Mouse (Mus musculus) spleen, postnatal 36 days (tissue): ENCODE measurements around the gene Scpep1.
"Not testable (repeated sequence)": the region's sequence is repeated elsewhere in the genome, so short reads cannot be mapped to it uniquely, and the experiment has no call there.

Source experiments
- DNase-seq, 2 experiments: peaks; one replicate each; pipeline ENCODE4 v3.0.0; 2022; ENCODE audit warnings: low spot score in 2 of 2, mixed read lengths in 1 of 2

Scpep1 gene

DNA sequence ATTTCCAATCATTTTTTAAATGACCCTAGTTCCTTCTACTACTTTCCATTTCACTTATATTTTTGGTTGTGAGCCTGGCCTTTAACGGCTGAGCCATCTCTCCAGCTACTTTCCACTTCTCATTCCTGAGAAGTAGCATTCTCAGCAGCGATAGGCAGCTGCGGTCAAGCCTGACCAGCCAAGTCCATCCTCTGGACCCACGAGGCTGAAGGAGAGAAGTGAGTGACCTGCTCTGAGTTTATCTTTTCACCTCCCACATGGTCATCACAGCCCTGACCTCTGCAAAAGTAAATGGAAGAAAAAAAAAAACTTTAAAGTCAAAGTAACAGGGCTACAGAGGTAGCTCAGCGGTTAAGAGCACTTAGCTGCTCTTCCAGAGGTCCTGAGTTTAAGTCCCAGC is 28.7 kb downstream of the Scpep1 start:
- DNase-seq, result no peak

DNA sequence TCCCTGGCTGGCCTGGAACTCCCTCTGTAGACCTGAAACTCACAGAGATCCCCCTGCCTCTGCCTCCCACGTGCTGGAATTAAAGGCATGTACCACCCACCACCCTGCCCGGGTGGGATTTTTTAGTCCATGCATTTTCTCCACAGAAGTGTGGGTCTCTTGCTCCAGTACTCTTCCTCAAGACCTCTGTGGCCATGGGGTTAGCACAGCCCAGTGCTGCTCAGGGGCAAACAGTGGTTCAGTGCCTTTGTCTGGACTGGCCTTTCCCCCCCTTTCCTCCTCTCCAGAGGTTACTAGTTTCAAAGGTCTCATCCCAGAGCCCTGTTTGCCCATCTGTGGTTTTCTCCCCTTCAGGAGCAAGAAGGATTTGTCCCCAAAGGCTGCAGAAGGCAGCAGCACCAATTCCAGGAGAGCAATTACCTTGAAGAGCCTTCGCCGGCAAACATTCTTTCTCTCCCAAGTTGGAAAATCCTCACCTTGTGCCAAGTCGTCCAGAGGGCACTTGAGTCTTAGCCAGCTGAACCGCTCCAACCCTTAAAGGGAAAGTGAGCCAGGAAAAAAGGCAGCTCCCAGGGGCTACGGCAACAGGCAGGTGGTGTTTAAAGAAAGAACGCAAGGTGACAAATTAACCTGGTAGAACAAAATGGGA is 45.8 kb downstream of the Scpep1 start:
- no peak for DNase-seq

DNA sequence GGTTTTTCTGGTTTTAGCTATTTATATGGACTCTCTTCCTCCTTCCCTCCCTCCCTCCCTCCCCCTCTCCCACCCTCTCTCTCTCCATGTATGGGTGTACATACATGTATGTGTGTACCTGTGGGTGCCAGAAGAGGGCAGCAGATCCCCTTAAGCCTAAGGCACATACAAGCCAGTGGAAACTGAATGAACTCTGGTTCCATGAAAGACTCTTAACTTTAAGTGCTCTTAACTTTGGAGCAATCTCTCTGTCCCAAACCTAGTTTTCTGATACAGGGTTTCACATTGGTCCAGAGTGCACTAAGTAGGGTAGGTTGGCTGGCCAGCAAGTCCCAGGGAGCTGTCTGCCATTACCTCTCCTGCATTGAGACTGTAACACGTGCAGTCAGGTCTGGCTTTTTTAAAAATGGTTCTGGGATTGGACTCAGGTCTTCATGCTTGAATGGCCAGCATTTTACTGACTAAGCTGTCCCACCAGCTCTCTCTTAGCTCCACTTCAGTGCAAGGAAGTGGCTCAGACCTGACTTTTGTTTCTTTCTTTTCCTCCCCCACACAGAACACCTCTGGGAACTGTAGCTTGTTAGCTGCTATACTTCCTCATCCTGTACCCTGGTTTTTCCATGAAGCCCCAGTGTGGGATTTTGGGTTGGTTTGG is 46.6 kb downstream of the Scpep1 start:
- peak; percentile 61 to 65 for DNase-seq

DNA sequence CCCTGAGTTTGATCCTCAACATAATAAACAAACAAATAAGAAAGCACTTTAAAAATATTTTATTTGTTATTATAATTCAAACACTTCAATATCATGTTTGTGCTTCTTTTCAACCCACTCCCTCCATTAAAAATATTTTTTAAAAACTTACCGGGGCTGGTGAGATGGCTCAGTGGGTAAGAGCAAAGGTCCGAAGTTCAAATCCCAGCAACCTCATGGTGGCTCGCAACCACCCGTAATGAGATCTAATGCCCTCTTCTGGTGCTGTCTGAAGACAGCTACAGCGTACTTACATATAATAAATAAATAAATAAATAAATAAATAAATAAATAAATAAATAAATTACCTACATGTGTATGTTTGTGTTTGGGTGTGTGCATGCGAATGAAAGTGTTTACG is 47.4 kb downstream of the Scpep1 start:
- DNase-seq, result no peak

DNA sequence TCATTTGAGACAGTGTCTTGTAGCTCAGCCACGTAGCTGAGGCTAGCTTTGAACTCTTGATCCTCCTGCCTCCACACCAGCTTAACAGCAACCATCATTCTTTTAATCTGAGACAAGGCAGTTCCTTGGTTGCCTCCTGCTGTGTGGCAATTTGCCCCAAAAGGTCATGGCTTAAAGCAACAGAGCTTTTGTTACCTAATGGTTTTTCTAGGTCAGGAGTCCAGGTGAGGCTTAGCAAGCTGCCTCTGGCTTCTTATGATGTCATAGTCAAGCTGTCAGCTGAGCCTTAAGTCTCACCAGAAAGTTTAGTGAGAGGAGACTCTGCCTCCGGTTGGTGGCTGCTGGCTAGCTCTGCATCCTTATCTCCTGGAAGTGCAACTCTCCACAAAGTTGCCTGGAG is 49.6 kb downstream of the Scpep1 start:
- no peak for DNase-seq

DNA sequence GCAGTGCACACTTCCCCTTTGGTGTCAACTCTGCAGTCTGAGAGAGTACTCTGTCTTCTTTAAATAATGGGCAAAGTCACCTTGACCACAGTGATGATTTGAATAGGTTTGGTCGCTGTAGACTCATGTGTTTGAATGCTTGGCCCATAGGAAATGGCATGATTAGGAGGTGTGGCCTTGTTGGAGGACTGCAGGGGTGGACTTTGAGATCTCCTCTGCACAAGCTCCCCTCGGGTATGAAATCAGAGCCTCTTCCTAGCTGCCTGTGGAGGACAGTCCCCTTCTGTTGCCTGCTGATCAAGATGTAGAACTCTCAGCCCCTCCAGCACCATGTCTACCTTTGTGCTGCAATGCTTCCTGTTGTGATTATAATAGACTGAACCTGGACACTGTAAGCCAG is 51.2 kb downstream of the Scpep1 start:
- no peak for DNase-seq

DNA sequence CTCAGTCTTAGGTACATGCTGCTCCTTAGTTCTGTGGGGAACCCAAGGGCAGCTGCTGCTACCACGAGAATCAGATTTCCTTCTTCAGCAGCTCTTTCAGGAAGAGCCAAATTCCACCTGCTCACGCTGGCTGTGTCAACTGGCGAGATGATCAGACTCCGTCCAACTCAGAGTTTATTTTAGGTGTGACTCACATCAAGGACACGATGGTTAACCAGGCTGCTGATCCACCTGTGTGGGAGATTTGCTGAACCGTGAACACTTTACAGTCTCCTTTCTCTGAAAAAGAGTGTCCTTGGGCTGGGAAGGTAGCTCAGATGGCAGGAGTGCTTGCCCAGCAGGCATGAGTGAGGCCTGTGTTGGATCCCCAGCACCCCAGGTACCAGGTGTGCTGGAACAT is 52.5 kb downstream of the Scpep1 start:
- DNase-seq, result no peak

DNA sequence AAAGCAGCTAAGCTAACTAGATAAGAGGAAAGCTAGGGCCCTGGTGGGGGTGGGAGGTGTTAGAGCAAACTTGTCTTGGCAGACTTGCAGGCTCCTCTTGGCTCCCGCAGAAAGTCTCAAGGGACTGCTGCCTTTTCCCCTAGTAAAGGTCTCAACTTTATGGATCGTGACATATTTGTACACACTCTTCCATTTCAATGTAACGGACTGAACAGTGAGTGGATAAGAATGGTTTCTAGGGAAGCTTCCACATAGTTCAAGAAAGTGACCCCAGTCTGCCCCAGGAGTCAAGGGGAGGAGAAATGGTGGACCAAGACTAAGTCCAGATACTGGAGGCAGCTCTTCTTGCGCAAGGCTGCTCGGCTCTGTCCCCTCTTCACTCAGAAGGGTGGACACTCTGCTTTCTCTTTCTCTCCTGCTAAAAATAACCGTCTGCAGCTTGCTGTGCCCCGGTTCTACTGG is 53.9 kb downstream of the Scpep1 start:
- DNase-seq, result no peak

DNA sequence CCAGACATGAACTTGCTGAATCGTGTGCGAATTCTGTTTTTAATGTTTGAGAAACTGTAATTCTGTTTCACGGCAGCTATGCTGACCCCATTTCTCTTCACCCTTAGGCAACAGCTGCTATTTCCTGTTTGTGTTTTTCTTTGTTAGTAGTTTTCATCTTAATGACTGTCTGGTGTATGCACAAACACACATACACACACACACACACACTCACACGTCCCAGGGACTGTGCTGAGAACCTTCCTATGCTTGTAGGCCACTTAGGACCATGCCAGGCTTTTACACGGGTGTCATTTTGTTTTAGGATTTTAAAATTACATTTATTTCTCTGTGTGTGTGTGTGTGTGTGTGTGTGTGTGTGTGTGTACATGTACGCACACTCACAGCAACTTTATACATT is 55.7 kb downstream of the Scpep1 start:
- no peak for DNase-seq

DNA sequence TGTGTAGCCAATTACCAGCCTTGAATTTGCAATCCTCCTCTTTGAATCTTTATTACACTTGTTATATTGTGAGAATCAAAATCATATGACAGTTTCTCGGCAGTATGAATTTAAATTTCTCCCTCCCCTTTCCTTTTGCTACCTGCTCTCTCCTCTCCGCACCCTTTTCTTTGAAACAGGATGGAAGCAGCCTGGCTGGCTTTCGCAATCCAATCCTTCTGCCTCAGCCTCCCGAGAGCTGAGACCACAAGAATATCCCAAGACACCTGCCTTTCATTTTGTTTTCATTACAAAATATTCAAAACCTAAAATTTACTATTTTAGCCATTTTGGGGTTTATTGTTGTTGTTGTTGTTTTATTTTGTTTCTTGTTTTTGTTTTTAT is 56.9 kb downstream of the Scpep1 start:
- DNase-seq, result no peak

DNA sequence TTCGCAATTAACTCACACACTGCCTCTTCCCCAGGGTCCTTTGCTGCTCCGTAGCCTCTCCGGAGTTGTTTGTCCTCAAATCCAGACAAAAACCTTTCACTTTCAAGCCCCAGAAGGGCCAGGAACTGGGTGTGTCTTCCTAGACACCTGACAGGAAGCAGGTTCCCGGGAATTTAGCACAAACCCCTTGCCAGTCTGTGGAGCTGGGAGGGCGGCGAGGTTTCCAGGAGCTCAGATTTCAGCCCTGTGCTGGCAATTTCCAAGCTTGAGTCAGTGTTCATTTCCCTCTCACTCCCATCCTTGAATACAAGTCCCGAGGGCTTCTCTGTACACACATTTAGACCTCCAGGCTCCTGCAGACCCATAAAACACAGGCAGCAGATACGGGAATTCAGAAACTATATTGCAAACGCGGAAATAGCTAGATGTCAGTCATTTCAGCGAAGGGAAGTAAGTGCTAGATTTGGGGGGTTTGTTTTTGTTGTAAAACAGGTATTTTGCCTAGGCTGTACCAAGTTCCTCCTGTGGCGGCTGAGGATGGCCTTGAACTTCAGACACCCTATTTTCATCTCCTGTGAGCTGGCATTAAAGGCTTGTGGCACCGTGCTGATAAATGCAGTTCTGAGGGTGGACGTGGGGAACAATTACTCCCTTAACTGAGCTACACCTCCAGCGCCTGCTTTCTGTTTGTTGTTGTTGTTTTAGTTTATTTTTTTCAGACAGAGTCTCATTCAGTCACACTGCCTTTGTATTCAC is 57.5 kb downstream of the Scpep1 start:
- DNase-seq, result no peak

DNA sequence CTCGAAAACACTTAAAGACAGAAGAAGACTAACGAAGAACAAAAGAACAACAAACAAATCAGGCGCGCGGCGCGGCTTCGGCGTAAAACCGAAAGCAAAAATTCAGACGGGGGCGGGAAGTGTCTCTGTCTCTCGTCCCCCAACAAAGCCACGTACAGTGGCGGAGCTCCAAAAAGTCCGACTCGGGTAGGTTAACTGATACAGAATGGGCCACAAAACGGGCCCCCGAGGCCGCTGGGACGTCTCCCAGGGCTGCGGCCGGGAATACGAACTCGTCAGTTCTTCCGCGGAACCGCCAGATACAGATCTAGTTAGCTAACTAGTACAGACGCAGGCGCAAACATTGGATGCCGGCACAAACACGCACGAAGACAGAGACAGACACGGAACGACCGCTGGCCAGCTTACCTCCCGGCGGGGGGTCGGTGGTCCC is 59.4 kb downstream of the Scpep1 start:
- peak in 1 of 2 experiments; percentile 37 for DNase-seq

DNA sequence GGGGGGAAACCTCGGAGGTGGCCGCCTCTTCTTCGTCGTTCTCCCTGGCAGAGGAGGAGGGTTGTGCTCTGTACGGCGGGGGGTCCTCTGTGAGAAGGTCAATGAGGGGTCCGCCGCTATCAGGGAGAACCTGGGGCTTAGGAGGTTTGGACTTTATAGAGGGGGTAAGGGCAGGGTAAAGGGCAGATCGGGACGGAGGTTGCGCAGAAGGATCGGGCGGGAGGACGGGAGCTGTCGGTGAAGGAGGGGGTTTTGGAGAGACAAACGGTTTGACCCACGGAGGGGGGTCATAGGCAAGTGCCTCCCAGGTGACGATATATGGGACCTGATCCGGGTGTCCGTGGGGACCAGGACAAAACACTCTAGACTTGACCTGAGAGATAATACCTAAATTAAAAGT is 60.0 kb downstream of the Scpep1 start:
- peak in 1 of 2 experiments; percentile 19 for DNase-seq

DNA sequence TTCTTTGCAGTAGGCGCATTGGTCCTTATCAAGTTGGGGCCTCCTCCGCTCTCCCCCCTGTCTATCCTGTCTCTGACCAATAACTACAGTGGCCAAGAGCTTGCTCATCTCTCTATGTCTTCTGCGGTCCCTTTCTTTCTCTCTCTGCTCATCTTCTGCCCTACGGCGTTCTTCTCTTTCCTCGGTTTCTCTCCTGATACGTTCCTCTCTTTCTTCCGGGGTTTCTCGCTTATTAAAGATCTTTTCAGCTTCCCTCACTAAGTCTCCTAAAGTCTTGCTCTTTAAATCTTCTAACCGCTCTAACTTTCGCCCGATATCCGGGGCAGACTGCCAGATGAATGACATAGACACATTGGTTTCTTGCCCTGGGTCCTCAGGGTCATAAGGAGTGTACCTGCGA is 61.0 kb downstream of the Scpep1 start:
- peak in 1 of 2 experiments; percentile 19 for DNase-seq

DNA sequence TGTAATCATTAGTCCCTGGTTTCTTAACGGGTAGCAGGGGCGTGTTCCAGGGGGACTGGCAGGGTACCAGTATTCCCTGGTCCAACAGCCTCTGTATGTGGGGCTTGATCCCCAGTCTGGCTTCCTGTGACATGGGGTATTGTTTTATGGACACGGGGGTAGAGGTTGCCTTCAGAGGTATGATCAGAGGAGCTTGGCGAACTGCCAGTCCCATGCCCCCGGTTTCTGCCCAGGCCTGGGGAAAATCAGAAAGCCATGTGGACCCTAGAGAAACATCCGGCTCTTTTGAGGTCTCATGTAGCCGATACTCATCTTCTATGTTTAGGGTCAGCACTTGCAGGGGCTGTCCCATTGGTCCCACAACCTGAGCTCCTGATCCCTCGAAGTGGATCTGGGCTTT is 61.8 kb downstream of the Scpep1 start:
- not testable (repeated sequence) for DNase-seq

DNA sequence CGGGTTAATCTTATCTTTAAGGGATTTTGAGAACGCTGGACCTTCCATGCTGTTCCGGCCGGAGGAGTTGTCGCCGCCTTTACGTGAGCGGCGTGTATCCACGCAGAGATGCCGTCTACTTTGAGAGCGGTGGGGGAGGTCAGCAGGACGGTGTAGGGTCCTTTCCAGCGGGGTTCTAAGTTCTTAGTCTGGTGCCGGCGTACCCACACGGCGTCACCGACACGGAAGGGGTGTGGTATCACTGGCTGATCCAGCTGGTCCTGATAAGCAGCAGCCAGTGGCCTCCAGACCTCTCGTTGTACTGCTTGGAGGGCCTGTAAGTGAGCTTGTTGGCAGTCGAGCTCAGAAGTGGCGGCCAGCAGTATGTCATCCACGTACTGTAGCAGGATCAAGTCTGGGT is 62.5 kb downstream of the Scpep1 start:
- DNase-seq, result peak in 1 of 2 experiments; percentile 34

DNA sequence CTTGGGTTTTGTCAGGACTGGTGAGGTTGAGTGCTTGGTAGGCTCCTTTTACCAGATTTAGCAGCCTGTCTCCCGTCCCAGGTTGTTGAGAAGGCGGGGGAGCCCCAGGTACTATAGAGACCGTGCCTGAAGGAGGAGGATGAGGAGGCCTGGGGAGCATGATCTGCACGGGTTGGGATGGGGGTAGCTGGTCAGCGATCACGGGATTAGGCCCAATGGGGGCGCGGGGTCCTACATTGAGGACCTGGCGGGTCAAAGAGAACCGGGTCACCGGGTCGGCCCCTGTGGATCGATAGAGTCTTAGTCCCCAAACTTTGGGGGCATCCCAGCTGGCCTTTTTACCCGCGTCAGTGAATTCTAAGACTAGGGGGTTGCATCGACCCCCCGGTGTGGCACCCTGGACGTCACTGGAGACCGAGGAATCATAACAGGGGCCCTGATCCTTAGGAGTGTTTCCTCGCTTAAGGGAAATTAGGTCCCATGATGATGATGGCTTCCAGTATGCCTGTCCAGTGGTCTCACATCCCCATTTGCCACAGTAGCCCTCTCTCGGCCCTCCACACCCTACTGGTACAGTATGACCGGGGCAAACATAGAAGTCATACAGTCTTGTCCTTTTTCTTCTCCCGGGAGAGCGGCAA is 63.2 kb downstream of the Scpep1 start:
- peak; percentile 55 to 58 for DNase-seq

DNA sequence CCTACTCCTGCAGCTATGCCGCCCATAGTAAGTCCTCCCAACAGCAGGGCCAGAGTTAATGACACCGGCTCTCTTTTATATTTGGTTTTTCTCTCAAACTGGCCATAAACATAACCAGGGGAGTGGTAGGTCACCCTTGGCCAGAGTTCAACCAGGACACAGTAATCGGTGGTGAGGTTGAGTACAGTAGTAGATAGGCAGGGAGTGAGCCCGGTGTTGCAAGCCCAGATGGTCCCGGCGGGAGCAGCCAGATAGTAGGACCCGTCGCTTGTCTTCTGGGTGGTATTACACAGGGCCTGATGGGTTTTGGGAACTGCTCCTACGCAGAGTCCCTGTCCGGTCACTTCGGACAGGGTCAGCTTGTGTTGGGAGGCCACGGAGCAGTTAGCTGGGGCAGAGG is 63.8 kb downstream of the Scpep1 start:
- peak in 1 of 2 experiments; percentile 33 for DNase-seq

DNA sequence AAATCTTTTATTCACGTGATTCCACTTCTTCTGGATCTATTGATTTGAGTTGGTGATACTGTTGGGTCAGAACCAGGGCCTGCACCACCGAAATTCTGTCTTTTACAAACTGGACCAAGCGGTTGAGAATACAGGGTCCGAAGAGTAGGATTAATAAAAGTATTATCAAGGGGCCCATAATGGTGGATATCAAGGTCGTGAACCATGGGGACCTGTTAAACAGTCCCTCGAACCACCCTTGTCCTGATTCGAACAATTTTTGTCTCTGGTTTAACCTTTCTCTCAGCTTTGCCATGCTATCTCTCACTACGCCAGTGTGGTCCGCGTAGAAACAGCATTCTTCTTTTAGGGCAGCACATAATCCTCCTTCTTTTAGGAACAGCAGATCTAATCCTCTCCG is 64.4 kb downstream of the Scpep1 start:
- peak in 1 of 2 experiments; percentile 18 for DNase-seq

DNA sequence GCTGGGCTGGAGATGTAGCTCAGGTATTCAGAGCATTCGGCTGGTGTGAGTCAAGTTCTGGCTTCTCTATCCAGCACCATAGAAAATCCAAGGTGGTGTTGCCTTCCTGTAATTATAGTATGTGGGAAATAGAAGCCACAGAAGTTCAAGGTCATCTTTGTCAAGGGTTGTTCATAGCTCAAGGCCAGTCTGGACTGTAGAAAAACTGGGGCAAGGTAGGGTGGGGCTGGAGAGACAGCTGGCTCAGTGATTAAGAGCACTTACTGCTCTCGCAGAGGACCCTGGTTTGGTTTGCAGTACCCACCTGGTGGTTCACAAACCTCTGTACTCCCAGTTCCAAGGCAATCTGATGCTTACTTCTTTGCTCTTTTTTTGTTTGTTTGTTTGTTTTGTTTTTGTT is 66.3 kb downstream of the Scpep1 start:
- no peak for DNase-seq

DNA sequence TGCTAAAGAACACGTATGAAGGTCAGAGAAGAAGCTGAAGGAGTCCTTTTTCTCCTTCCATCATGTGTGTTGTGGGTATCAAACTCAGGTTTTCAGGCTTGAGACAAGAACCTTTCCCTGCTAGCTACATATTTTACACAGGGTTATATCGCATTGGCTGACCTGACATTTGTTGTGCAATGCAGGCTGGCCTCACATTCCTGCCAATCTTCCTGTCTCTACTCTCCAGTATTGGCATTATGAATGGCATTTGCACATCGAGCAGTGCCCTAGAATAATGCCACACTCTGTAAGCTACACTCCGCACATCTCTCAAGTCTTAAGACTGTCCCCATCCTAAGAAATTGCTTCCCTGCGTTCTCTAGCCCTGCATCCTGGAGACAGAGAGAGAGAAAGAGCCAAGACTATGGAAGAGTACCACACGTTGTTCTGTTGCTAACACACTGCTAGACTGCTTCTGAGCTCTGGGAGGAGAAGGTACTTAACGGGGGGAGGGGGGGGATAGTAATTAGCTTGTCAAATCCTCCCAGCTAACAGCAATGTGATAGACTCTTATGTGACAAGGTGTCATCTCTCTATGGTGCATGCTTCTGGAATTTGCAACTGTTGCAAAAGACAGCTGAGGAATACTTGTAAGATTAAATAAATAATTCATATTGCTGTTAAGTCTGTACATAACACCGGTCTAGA is 70.7 kb downstream of the Scpep1 start:
- no peak for DNase-seq

DNA sequence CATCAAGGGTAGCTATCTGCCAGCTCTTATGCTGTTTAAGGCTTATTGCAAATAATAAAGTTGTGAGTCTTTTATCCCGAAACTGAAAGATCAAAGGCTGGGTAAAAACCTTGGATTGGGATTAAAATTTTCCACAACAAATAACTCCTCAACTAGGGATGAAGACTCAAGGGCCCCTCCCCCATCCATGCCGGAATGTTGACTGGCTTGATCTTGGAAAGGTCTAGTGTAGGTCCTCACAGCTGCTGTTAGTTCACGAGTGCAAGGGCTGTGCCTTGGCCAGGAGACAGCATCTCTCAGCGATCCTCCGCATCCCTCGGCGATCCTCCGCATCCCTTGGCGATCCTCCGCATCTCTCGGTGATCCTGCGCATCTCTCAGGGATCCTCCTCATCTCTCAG is 77.3 kb downstream of the Scpep1 start:
- no peak for DNase-seq
